Mouse (Mus musculus) A20 (cell line): ENCODE measurements around the gene Magi1.

Experiments
- DNase-seq: peaks from one replicate; pipeline ENCODE4 v3.0.0-alpha.2; 2011; ENCODE audit warnings: low read depth, low spot score

Gene Magi1

GRCm38 (mm10) chr6:94256982-94257830, 26.5 kb downstream of the Magi1 start:
- no peak for DNase-seq

GRCm38 (mm10) chr6:94253943-94254342, 29.8 kb downstream of the Magi1 start:
- DNase-seq = no peak

GRCm38 (mm10) chr6:94251358-94251945, 32.3 kb downstream of the Magi1 start:
- no peak for DNase-seq

- DNase-seq = no peak
Observed at GRCm38 (mm10) chr6:94249286-94249790, 34.4 kb downstream of the Magi1 start.

- no peak for DNase-seq
Observed at GRCm38 (mm10) chr6:94241251-94241650, 42.5 kb downstream of the Magi1 start.

GRCm38 (mm10) chr6:94238643-94239042, 45.1 kb downstream of the Magi1 start:
- no peak for DNase-seq

- DNase-seq = no peak
Observed at GRCm38 (mm10) chr6:94236899-94237298, 46.8 kb downstream of the Magi1 start.

GRCm38 (mm10) chr6:94232243-94232785, 51.4 kb downstream of the Magi1 start:
- DNase-seq = no peak

- no peak for DNase-seq
Observed at GRCm38 (mm10) chr6:94231831-94232230, 51.9 kb downstream of the Magi1 start.

GRCm38 (mm10) chr6:94231367-94231766, 52.4 kb downstream of the Magi1 start:
- no peak for DNase-seq

GRCm38 (mm10) chr6:94230918-94231317, 52.8 kb downstream of the Magi1 start:
- no peak for DNase-seq

GRCm38 (mm10) chr6:94230129-94230528, 53.6 kb downstream of the Magi1 start:
- no peak for DNase-seq

- no peak for DNase-seq
Observed at GRCm38 (mm10) chr6:94226262-94226661, 57.5 kb downstream of the Magi1 start.

GRCm38 (mm10) chr6:94225832-94226231, 57.9 kb downstream of the Magi1 start:
- no peak for DNase-seq

GRCm38 (mm10) chr6:94225091-94225490, 58.6 kb downstream of the Magi1 start:
- no peak for DNase-seq

- DNase-seq = no peak
Observed at GRCm38 (mm10) chr6:94222253-94222652, 61.5 kb downstream of the Magi1 start.

- no peak for DNase-seq
Observed at GRCm38 (mm10) chr6:94221750-94222149, 62.0 kb downstream of the Magi1 start.

- no peak for DNase-seq
Observed at GRCm38 (mm10) chr6:94218076-94218475, 65.6 kb downstream of the Magi1 start.

GRCm38 (mm10) chr6:94215834-94216233, 67.9 kb downstream of the Magi1 start:
- no peak for DNase-seq

- DNase-seq = no peak
Observed at GRCm38 (mm10) chr6:94214895-94215538, 68.7 kb downstream of the Magi1 start.

GRCm38 (mm10) chr6:94205926-94206325, 77.8 kb downstream of the Magi1 start:
- DNase-seq = no peak

GRCm38 (mm10) chr6:94203642-94204145, 80.0 kb downstream of the Magi1 start:
- no peak for DNase-seq
